Mouse (Mus musculus): Measurements from ENCODE around the gene Apcs. TPM values are rescaled to one million over a fixed set of nuclear protein-coding genes. Genes with fewer than 3 reads are reported as not detected.

Gene Apcs
- not detected in 2 replicates for polyA plus RNA-seq (2012; rRNA removed)

GRCm38 (mm10) chr1:172894777-172895357 lies at the start of gene Apcs:
Gene Apcs (minus strand): TSS chr1:172895041.
- no peak within 1 kb of the TSS for H3K27ac ChIP-seq (ENCODE audit: insufficient read depth, low read depth, low read length)
- no peaks in the 10 kb centered on the region for H3K36me3 ChIP-seq (ENCODE audit: control insufficient read depth, insufficient read depth, low read length)
- H3K4me3 ChIP-seq (ENCODE audit: low read depth, low read length) = no peak within 1 kb of the TSS
- H3K27me3 ChIP-seq (ENCODE audit: control insufficient read depth, insufficient read depth, low read length) = no peaks in the 10 kb centered on the region
- no peaks in the 10 kb centered on the region for H3K4me1 ChIP-seq (ENCODE audit: control insufficient read depth, insufficient read depth, insufficient read length, low read length)
- TF ChIP-seq POLR2A (IDR thresholded peaks at IDR 0.05; ENCODE audit: low read depth, low read length) (no peak), CTCF (IDR thresholded peaks at IDR 0.05; ENCODE audit: extremely low read depth, insufficient read length, insufficient replicate concordance, low read depth, low read length) (no peak)
- WGBS = 14% methylated on average over 2 of the region's 2 CpGs

- TF ChIP-seq POLR2A (IDR thresholded peaks at IDR 0.05; ENCODE audit: low read depth, low read length) = no peak
- no peak for TF ChIP-seq CTCF (IDR thresholded peaks at IDR 0.05; ENCODE audit: extremely low read depth, insufficient read length, insufficient replicate concordance, low read depth, low read length)
- WGBS = 75% methylated on average over 2 of the region's 2 CpGs
- Histone ChIP-seq H3K4me3 (ENCODE audit: low read depth, low read length) (no peak overlapping the region), H3K27me3 (ENCODE audit: control insufficient read depth, insufficient read depth, low read length) (no peaks in the 10 kb centered on the region), H3K27ac (ENCODE audit: insufficient read depth, low read depth, low read length) (no peak overlapping the region), H3K36me3 (ENCODE audit: control insufficient read depth, insufficient read depth, low read length) (no peaks in the 10 kb centered on the region), H3K4me1 (ENCODE audit: control insufficient read depth, insufficient read depth, insufficient read length, low read length) (no peaks in the 10 kb centered on the region)
Measured at GRCm38 (mm10) chr1:172932197-172932596, 37.4 kb upstream of the Apcs start.

DNA sequence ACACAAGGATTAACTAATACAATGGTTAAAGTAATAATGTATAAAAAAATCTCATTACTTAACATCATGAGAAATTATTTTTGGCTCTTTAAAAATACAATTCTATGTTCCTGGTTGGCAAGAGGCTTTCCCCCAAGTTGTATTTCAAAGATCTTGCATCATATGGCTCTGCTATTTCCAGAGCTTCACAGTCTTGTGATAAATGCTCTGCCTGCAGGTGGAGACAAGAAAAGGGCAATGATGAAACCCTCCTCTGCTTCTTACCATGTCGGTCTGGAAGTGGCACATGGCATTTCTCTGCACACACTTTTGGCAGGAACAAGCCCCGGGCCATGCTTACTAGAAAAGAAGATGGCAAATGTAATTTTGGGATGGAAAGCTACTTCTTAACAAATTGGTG lies 23.6 kb upstream of the Apcs start:
- no peak overlapping the region for H3K4me3 ChIP-seq (ENCODE audit: low read depth, low read length)
- H3K27me3 ChIP-seq (ENCODE audit: control insufficient read depth, insufficient read depth, low read length) = no peaks in the 10 kb centered on the region
- no peaks in the 10 kb centered on the region for H3K4me1 ChIP-seq (ENCODE audit: control insufficient read depth, insufficient read depth, insufficient read length, low read length)
- TF ChIP-seq POLR2A (IDR thresholded peaks at IDR 0.05; ENCODE audit: low read depth, low read length) (no peak), CTCF (IDR thresholded peaks at IDR 0.05; ENCODE audit: extremely low read depth, insufficient read length, insufficient replicate concordance, low read depth, low read length) (no peak)
- no peaks in the 10 kb centered on the region for H3K36me3 ChIP-seq (ENCODE audit: control insufficient read depth, insufficient read depth, low read length)
- WGBS = 81% methylated on average over 2 of the region's 2 CpGs
- H3K27ac ChIP-seq (ENCODE audit: insufficient read depth, low read depth, low read length) = no peak overlapping the region

DNA sequence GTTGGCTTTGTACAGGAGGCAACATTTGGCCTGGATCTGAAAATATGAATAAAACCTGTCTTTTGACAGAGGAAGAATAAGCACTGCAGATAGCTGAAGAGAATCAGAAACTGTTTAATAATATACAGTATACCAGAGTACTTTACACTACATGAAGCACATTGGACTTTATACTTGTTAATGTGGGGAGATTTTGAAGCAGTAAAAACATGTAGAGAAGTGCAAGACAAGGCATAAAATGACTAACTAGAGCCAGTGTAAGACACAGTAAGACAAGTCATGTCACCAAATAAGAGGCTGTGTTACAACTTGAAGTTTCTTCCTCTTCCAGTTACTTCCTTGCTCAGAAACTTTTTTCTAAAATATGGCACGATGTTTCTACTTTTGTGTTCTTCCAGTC lies 22.3 kb upstream of the Apcs start:
- H3K4me1 ChIP-seq (ENCODE audit: control insufficient read depth, insufficient read depth, insufficient read length, low read length) = no peaks in the 10 kb centered on the region
- H3K36me3 ChIP-seq (ENCODE audit: control insufficient read depth, insufficient read depth, low read length) = no peaks in the 10 kb centered on the region
- H3K27ac ChIP-seq (ENCODE audit: insufficient read depth, low read depth, low read length) = no peak overlapping the region
- H3K4me3 ChIP-seq (ENCODE audit: low read depth, low read length) = no peak overlapping the region
- no peak for TF ChIP-seq POLR2A (IDR thresholded peaks at IDR 0.05; ENCODE audit: low read depth, low read length)
- no peak for TF ChIP-seq CTCF (IDR thresholded peaks at IDR 0.05; ENCODE audit: extremely low read depth, insufficient read length, insufficient replicate concordance, low read depth, low read length)
- 80% methylated on average over 1 of the region's 1 CpGs for WGBS
- H3K27me3 ChIP-seq (ENCODE audit: control insufficient read depth, insufficient read depth, low read length) = no peaks in the 10 kb centered on the region

DNA sequence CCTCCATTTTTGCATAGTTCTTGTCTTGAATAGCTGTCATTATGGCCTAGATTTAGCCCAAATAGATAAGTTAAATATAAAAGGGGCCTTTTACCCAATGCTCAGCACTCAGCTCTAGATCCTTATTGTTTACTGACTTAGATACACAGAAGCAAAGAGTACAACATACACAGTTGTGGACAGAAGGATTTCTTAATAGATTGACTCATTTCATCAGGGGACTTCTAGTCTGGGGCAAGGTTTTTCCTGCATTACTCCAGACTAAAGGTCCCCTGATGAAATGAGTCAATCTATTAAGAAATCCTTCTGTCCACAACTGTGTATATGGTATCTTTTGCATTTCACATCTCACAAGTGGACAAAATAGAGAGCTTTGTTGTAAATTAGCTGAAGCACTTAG lies 8.5 kb upstream of the Apcs start:
- Histone ChIP-seq H3K4me3 (ENCODE audit: low read depth, low read length) (no peak overlapping the region), H3K27me3 (ENCODE audit: control insufficient read depth, insufficient read depth, low read length) (no peaks in the 10 kb centered on the region), H3K27ac (ENCODE audit: insufficient read depth, low read depth, low read length) (no peak overlapping the region), H3K4me1 (ENCODE audit: control insufficient read depth, insufficient read depth, insufficient read length, low read length) (no peaks in the 10 kb centered on the region), H3K36me3 (ENCODE audit: control insufficient read depth, insufficient read depth, low read length) (no peaks in the 10 kb centered on the region)
- no peak for TF ChIP-seq POLR2A (IDR thresholded peaks at IDR 0.05; ENCODE audit: low read depth, low read length)

GRCm38 (mm10) chr1:172895435-172895834 lies 594 bp upstream of the Apcs start:
- H3K4me3 ChIP-seq (ENCODE audit: low read depth, low read length) = no peak overlapping the region
- no peak overlapping the region for H3K27ac ChIP-seq (ENCODE audit: insufficient read depth, low read depth, low read length)
- no peak for TF ChIP-seq POLR2A (IDR thresholded peaks at IDR 0.05; ENCODE audit: low read depth, low read length)
- TF ChIP-seq CTCF (IDR thresholded peaks at IDR 0.05; ENCODE audit: extremely low read depth, insufficient read length, insufficient replicate concordance, low read depth, low read length) = no peak
- H3K27me3 ChIP-seq (ENCODE audit: control insufficient read depth, insufficient read depth, low read length) = no peaks in the 10 kb centered on the region
- no peaks in the 10 kb centered on the region for H3K36me3 ChIP-seq (ENCODE audit: control insufficient read depth, insufficient read depth, low read length)
- 64% methylated on average over 2 of the region's 2 CpGs for WGBS
- no peaks in the 10 kb centered on the region for H3K4me1 ChIP-seq (ENCODE audit: control insufficient read depth, insufficient read depth, insufficient read length, low read length)

- no peaks in the 10 kb centered on the region for H3K4me1 ChIP-seq (ENCODE audit: control insufficient read depth, insufficient read depth, insufficient read length, low read length)
- H3K36me3 ChIP-seq (ENCODE audit: control insufficient read depth, insufficient read depth, low read length) = no peaks in the 10 kb centered on the region
- no peak overlapping the region for H3K4me3 ChIP-seq (ENCODE audit: low read depth, low read length)
- 86% methylated on average over 1 of the region's 1 CpGs for WGBS
- H3K27ac ChIP-seq (ENCODE audit: insufficient read depth, low read depth, low read length) = no peak overlapping the region
- TF ChIP-seq POLR2A (IDR thresholded peaks at IDR 0.05; ENCODE audit: low read depth, low read length) = no peak
- no peak for TF ChIP-seq CTCF (IDR thresholded peaks at IDR 0.05; ENCODE audit: extremely low read depth, insufficient read length, insufficient replicate concordance, low read depth, low read length)
- H3K27me3 ChIP-seq (ENCODE audit: control insufficient read depth, insufficient read depth, low read length) = no peaks in the 10 kb centered on the region
Measured at GRCm38 (mm10) chr1:172876675-172877074, 18.2 kb downstream of the Apcs start.

DNA sequence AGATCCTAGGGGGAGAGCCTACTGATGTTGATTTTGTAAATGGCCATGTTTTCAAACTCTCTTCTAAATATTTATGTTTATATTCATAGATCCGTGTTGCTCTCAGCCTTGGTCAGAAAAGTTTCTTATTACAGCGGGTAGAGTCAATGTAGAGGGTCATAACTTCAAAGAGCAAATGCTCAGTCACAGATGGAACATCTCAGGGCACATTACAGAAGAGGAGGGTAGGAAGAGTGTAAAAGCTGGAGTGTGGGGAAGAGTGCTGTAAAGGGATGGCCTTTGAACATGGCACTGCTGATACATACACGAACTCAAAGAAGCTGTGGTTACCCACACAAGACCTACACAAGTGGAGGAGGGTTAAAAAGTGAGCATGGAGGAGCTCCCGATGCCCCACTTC lies 19.6 kb downstream of the Apcs start:
- 75% methylated on average over 4 of the region's 4 CpGs for WGBS
- Histone ChIP-seq H3K4me3 (ENCODE audit: low read depth, low read length) (no peak overlapping the region), H3K27ac (ENCODE audit: insufficient read depth, low read depth, low read length) (no peak overlapping the region), H3K4me1 (ENCODE audit: control insufficient read depth, insufficient read depth, insufficient read length, low read length) (no peaks in the 10 kb centered on the region), H3K27me3 (ENCODE audit: control insufficient read depth, insufficient read depth, low read length) (no peaks in the 10 kb centered on the region), H3K36me3 (ENCODE audit: control insufficient read depth, insufficient read depth, low read length) (no peaks in the 10 kb centered on the region)
- TF ChIP-seq POLR2A (IDR thresholded peaks at IDR 0.05; ENCODE audit: low read depth, low read length) = no peak
- TF ChIP-seq CTCF (IDR thresholded peaks at IDR 0.05; ENCODE audit: extremely low read depth, insufficient read length, insufficient replicate concordance, low read depth, low read length) = no peak
